Mouse (Mus musculus) megakaryocyte-erythroid progenitor cell, adult 5-6 weeks (primary cell): ENCODE measurements around the gene Aldh1a1. TPM values are rescaled to one million over a fixed set of nuclear protein-coding genes. Genes with fewer than 3 reads are reported as not detected.
A peak's percentile ranks its signal among the peaks of the same experiment; 100 is the strongest.

Source experiments
- ATAC-seq: replicated peaks from 2 replicates; pipeline ENCODE4 v1.8.0; 2016; ENCODE audit warnings: mild to moderate bottlenecking, inconsistent platforms; ENCODE audit not compliant: severe bottlenecking, poor library complexity, low FRiP score, low TSS enrichment
- total RNA-seq, 2 experiments: library from RNA; stranded (forward) in 1 of 2; stranded (reverse) in 1 of 2; fragments of 200-1000, 215-1000 nt in 1 of 2; fragments of >200 nt in 1 of 2; fragmentation: Nextera tagmentation in 1 of 2; gene quantifications; 2 replicates each; pipeline ENCODE4 v1.2.3; 2014 to 2017

Aldh1a1 gene
- total RNA-seq, 2 experiments from 2014 or later = 60.8 to 184 TPM

- ATAC-seq = no peak
Measured at GRCm38 (mm10) chr19:20544941-20545340, 52.4 kb downstream of the Aldh1a1 start.

GRCm38 (mm10) chr19:20547025-20547424 lies 54.5 kb downstream of the Aldh1a1 start:
- ATAC-seq = no peak

GRCm38 (mm10) chr19:20549409-20549808 lies 56.9 kb downstream of the Aldh1a1 start:
- no peak for ATAC-seq

- ATAC-seq = no peak
Measured at GRCm38 (mm10) chr19:20555365-20555764, 62.9 kb downstream of the Aldh1a1 start.

GRCm38 (mm10) chr19:20557211-20557610 lies 64.7 kb downstream of the Aldh1a1 start:
- ATAC-seq = no peak

- 0 out of 2 replicates have a peak, but pooled peaks have one; percentile 45 for ATAC-seq
Measured at GRCm38 (mm10) chr19:20558069-20558468, 65.6 kb downstream of the Aldh1a1 start.

GRCm38 (mm10) chr19:20558544-20558943 lies 66.0 kb downstream of the Aldh1a1 start:
- no peak for ATAC-seq

GRCm38 (mm10) chr19:20558952-20559351 lies 66.4 kb downstream of the Aldh1a1 start:
- peak; percentile 85 for ATAC-seq

- ATAC-seq = no peak
Measured at GRCm38 (mm10) chr19:20559952-20560351, 67.4 kb downstream of the Aldh1a1 start.

GRCm38 (mm10) chr19:20562396-20562795 lies 69.9 kb downstream of the Aldh1a1 start:
- ATAC-seq = no peak

GRCm38 (mm10) chr19:20566294-20566693 lies 73.8 kb downstream of the Aldh1a1 start:
- no peak for ATAC-seq

GRCm38 (mm10) chr19:20567039-20567438 lies 74.5 kb downstream of the Aldh1a1 start:
- ATAC-seq = no peak

GRCm38 (mm10) chr19:20576984-20577383 lies 84.5 kb downstream of the Aldh1a1 start:
- no peak for ATAC-seq

- no peak for ATAC-seq
Measured at GRCm38 (mm10) chr19:20577429-20577828, 84.9 kb downstream of the Aldh1a1 start.

GRCm38 (mm10) chr19:20599951-20600350 lies 107.4 kb downstream of the Aldh1a1 start:
- no peak for ATAC-seq

GRCm38 (mm10) chr19:20601739-20602138 lies 109.2 kb downstream of the Aldh1a1 start:
- peak; percentile 97 for ATAC-seq

- no peak for ATAC-seq
Measured at GRCm38 (mm10) chr19:20603212-20603611, 110.7 kb downstream of the Aldh1a1 start.

- ATAC-seq = no peak
Measured at GRCm38 (mm10) chr19:20603866-20604265, 111.4 kb downstream of the Aldh1a1 start.

GRCm38 (mm10) chr19:20614252-20614930 lies 121.9 kb downstream of the Aldh1a1 start:
- ATAC-seq = no peak; the same call in 1 of the 2 replicates

- ATAC-seq = no peak
Measured at GRCm38 (mm10) chr19:20622434-20622833, 129.9 kb downstream of the Aldh1a1 start.

GRCm38 (mm10) chr19:20623416-20623815 lies 130.9 kb downstream of the Aldh1a1 start:
- no peak for ATAC-seq
